Mouse (Mus musculus): ENCODE data around the gene Lgals12. TPM values are rescaled to one million over a fixed set of nuclear protein-coding genes. Genes with fewer than 3 reads are reported as not detected.
A peak's percentile ranks its signal among the peaks of the same experiment; 100 is the strongest.

The Lgals12 gene
- total and polyA plus RNA-seq, 2 experiments from 2014 or later, result 0.04 TPM; not detected in 1

DNA sequence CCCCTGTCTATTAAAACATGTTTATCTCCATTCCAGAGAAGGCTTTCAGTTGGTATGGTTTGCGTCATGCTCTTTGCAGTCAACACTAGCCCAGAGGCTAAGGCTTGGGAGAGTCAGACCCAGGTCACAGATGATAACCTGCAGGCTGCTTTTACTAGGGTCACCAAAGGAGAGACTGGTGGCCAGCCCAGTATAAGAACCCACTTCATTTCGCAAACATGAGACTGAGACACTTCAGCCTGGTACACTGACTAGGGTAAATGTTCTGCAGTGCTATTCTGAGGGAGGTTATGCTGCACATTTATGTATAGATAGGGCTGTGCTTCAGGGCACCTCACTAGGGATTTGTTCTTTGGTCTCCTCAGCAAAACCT lies 54.7 kb downstream of the Lgals12 start:
- Histone ChIP-seq H3K27ac (ENCODE audit: low read depth) (peak overlapping the region; percentile 76), H3K9me3 (replicated peaks; ENCODE audit: control insufficient read depth, low read length) (no peaks in the 10 kb centered on the region), H3K4me1 (ENCODE audit: control insufficient read depth, insufficient read depth) (peaks cover 20% of the 10 kb centered on the region), H3K4me2 (ENCODE audit: low read depth, low read length) (no peak overlapping the region), H3K9ac (replicated peaks; ENCODE audit: low read depth, low read length) (no peak overlapping the region), H3K36me3 (replicated peaks; ENCODE audit: control insufficient read depth, insufficient read depth, low read length) (no peaks in the 10 kb centered on the region), H3K27me3 (ENCODE audit: control insufficient read depth, insufficient read depth, low read length) (no peaks in the 10 kb centered on the region), H3K4me3 (ENCODE audit: low read depth, low read length) (no peak overlapping the region)
- DNase-seq (ENCODE audit: low spot score) (no peak), ATAC-seq (ENCODE audit: insufficient read depth, low read depth) (peak; percentile 47)
- 23% methylated on average over 2 of the region's 2 CpGs for WGBS
- TF ChIP-seq CTCF (IDR thresholded peaks at IDR 0.05; ENCODE audit: low read depth) (no peak), EP300 (IDR thresholded peaks at IDR 0.05; ENCODE audit: low read depth) (no peak)

DNA sequence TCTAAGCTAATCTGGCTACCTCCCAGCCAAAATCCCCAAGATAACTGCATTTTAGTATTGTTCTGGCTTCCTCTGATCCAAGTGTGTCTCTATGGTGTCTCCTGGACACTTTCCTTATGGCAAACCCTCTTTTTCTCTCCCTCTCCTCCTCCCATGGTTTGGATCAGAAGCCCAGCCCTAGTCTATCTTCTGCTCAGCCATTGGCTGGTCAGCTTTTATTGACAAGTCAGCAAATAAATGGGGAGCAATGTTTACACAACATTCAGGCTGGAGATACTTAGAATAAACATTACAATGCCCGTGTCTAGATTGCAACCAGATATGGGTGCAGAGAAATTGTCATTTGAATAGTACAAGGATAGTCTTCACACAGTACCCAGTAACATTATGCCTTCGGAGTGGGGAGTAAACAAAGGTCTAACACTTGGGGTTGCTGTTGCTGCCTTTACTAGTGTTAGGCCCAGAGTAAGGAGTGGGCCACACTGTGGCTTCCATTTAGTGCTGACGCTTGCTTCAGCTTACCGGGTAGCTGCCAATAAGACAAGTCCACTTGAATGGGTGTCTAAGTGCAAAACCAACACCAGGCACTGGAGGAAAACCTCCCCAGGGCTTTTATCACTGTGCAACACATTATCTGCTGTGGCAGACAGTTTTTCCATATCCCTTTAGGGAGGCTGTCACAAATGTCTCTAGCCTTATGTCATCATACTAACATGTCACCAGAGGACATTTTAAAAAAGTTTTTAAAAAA lies 55.3 kb downstream of the Lgals12 start:
- H3K4me1 ChIP-seq (ENCODE audit: control insufficient read depth, insufficient read depth), result peaks cover 18% of the 10 kb centered on the region
- no peaks in the 10 kb centered on the region for H3K36me3 ChIP-seq (replicated peaks; ENCODE audit: control insufficient read depth, insufficient read depth, low read length)
- no peak overlapping the region for H3K4me2 ChIP-seq (ENCODE audit: low read depth, low read length)
- H3K9me3 ChIP-seq (replicated peaks; ENCODE audit: control insufficient read depth, low read length), result no peaks in the 10 kb centered on the region
- no peak overlapping the region for H3K9ac ChIP-seq (replicated peaks; ENCODE audit: low read depth, low read length)
- no peak overlapping the region for H3K4me3 ChIP-seq (ENCODE audit: low read depth, low read length)
- peak; percentile 37 for DNase-seq (ENCODE audit: low spot score)
- 32% methylated on average over 4 of the region's 4 CpGs for WGBS
- H3K27ac ChIP-seq (ENCODE audit: low read depth), result peak overlapping the region; percentile 76
- peak; percentile 82 for ATAC-seq (ENCODE audit: insufficient read depth, low read depth)
- TF ChIP-seq EP300 (IDR thresholded peaks at IDR 0.05; ENCODE audit: low read depth) (0 out of 2 replicates have a peak, but pooled peaks have one; percentile 31), CTCF (IDR thresholded peaks at IDR 0.05; ENCODE audit: low read depth) (no peak)
- no peaks in the 10 kb centered on the region for H3K27me3 ChIP-seq (ENCODE audit: control insufficient read depth, insufficient read depth, low read length)

- Histone ChIP-seq H3K9me3 (replicated peaks; ENCODE audit: control insufficient read depth, low read length) (0 out of 2 replicates have a peak, but pooled peaks cover 1% of the 10 kb centered on the region), H3K27ac (ENCODE audit: low read depth) (no peak overlapping the region), H3K9ac (replicated peaks; ENCODE audit: low read depth, low read length) (no peak overlapping the region), H3K4me1 (ENCODE audit: control insufficient read depth, insufficient read depth) (peaks cover 17% of the 10 kb centered on the region), H3K36me3 (replicated peaks; ENCODE audit: control insufficient read depth, insufficient read depth, low read length) (no peaks in the 10 kb centered on the region), H3K27me3 (ENCODE audit: control insufficient read depth, insufficient read depth, low read length) (no peaks in the 10 kb centered on the region), H3K4me3 (ENCODE audit: low read depth, low read length) (no peak overlapping the region), H3K4me2 (ENCODE audit: low read depth, low read length) (no peak overlapping the region)
- DNase-seq (ENCODE audit: low spot score) (no peak), ATAC-seq (ENCODE audit: insufficient read depth, low read depth) (no peak)
- TF ChIP-seq CTCF (IDR thresholded peaks at IDR 0.05; ENCODE audit: low read depth), result no peak
- no peak for TF ChIP-seq EP300 (IDR thresholded peaks at IDR 0.05; ENCODE audit: low read depth)
- 84% methylated on average over 3 of the region's 3 CpGs for WGBS
Measured at GRCm38 (mm10) chr19:7548924-7549323, 58.1 kb downstream of the Lgals12 start.

Other genes with a start within 250 kb of the Lgals12 start
- gene Spindoc, start 224.2 kb downstream of the Lgals12 start, total RNA-seq (2014; rRNA removed; ENCODE audit: low replicate concordance), result 22.0 and 38.7 TPM in 2 replicates
- gene Spindoc, start 224.2 kb downstream of the Lgals12 start, polyA plus RNA-seq (2015; fragmentation: Nextera tagmentation; extraction: Ambion mirVana), result 11.7 and 13.7 TPM in 2 replicates
- 29.6 and 44.0 TPM in 2 replicates for gene 2700081O15Rik, start 189.6 kb downstream of the Lgals12 start, total RNA-seq (2014; rRNA removed; ENCODE audit: low replicate concordance)
- gene 2700081O15Rik, start 189.6 kb downstream of the Lgals12 start, polyA plus RNA-seq (2015; fragmentation: Nextera tagmentation; extraction: Ambion mirVana), result 2.1 and 2.3 TPM in 2 replicates
- gene Rtn3, start 123.9 kb downstream of the Lgals12 start, total RNA-seq (2014; rRNA removed; ENCODE audit: low replicate concordance), result 67.7 and 70.4 TPM in 2 replicates
- 99.7 and 105 TPM in 2 replicates for gene Rtn3, start 123.9 kb downstream of the Lgals12 start, polyA plus RNA-seq (2015; fragmentation: Nextera tagmentation; extraction: Ambion mirVana)
- 15.2 and 17.1 TPM in 2 replicates for gene Atl3, start 113.2 kb downstream of the Lgals12 start, total RNA-seq (2014; rRNA removed; ENCODE audit: low replicate concordance)
- 5.4 and 6.3 TPM in 2 replicates for gene Atl3, start 113.2 kb downstream of the Lgals12 start, polyA plus RNA-seq (2015; fragmentation: Nextera tagmentation; extraction: Ambion mirVana)
- gene Pla2g16, start 49.7 kb downstream of the Lgals12 start, total RNA-seq (2014; rRNA removed; ENCODE audit: low replicate concordance), result 41.6 and 45.6 TPM in 2 replicates
- gene Pla2g16, start 49.7 kb downstream of the Lgals12 start, polyA plus RNA-seq (2015; fragmentation: Nextera tagmentation; extraction: Ambion mirVana), result 69.2 and 74.1 TPM in 2 replicates
- gene Hrasls5, start 5.3 kb upstream of the Lgals12 start, total RNA-seq (2014; rRNA removed; ENCODE audit: low replicate concordance), result not detected in 2 replicates
- not detected in 2 replicates for gene Hrasls5, start 5.3 kb upstream of the Lgals12 start, polyA plus RNA-seq (2015; fragmentation: Nextera tagmentation; extraction: Ambion mirVana)
- gene Slc22a19, start 104.1 kb upstream of the Lgals12 start, total RNA-seq (2014; rRNA removed; ENCODE audit: low replicate concordance), result not detected in 2 replicates
- gene Slc22a19, start 104.1 kb upstream of the Lgals12 start, polyA plus RNA-seq (2015; fragmentation: Nextera tagmentation; extraction: Ambion mirVana), result not detected in 2 replicates
- not detected in 2 replicates for gene Slc22a26, start 195.5 kb upstream of the Lgals12 start, total RNA-seq (2014; rRNA removed; ENCODE audit: low replicate concordance)
- gene Slc22a26, start 195.5 kb upstream of the Lgals12 start, polyA plus RNA-seq (2015; fragmentation: Nextera tagmentation; extraction: Ambion mirVana), result not detected in 2 replicates